9 mouse cellular contexts compared by ENCODE assay signal in genomic region chr4:123529230-123529629, GRCm38 (mm10).
DNase-seq lines count a peak whose midpoint lies in the region; ATAC-seq lines count a peak whose summit lies in the region.
"Had no signal": no experiment of that assay in that cellular context is flagged by ENCODE, and none has a peak within 500 bp of the region (broad histone marks: within the 10 kb centered on the region; RNA-seq: fewer than 3 reads in every experiment).

No protein-coding gene starts in this region.

- H3K4me2 ChIP-seq in neural tube, embryonic 14.5 days (ENCODE audit: low read depth, low read length), result no peak overlapping the region

- H3K27ac ChIP-seq in limb, embryonic 10.5 days, result no peak overlapping the region
- peak overlapping the region; percentile 25; the same call in 1 of the 2 replicates for H3K27ac ChIP-seq in neural tube, embryonic 14.5 days (ENCODE audit: low read depth, low read length)

- peak; percentile 47 for DNase-seq in right cerebral cortex, adult 18-20 months
- DNase-seq in right cerebral cortex, postnatal 36 days (ENCODE audit: low spot score in 2 of 2), result no peak
- DNase-seq in R1 (ENCODE audit: low read depth, low spot score), result peak; percentile 69
- DNase-seq in embryo, embryonic 10 days (ENCODE audit: low spot score), result peak; percentile 72
- DNase-seq in heart, postnatal 14 days, result peak; percentile 25 to 47
- peak; percentile 37 for DNase-seq in limb, embryonic 10.5 days (ENCODE audit: low spot score)
- DNase-seq in yolk sac, embryonic 10.5 days (ENCODE audit: low spot score), result no peak

- WGBS in limb, embryonic 10.5 days, result 50% methylated on average over 6 of the region's 6 CpGs
- WGBS in neural tube, embryonic 14.5 days, result 47% methylated on average over 6 of the region's 6 CpGs

- no peak overlapping the region; the same call in 1 of the 2 replicates for H3K9ac ChIP-seq in neural tube, embryonic 14.5 days (replicated peaks; ENCODE audit: low read depth, low read length)

- peaks cover 4% of the 10 kb centered on the region; the same call in 1 of the 2 replicates for H3K36me3 ChIP-seq in limb, embryonic 10.5 days
- no peaks in the 10 kb centered on the region for H3K36me3 ChIP-seq in neural tube, embryonic 14.5 days (ENCODE audit: control insufficient read depth, insufficient read depth, low read length)

- no peak for ATAC-seq in neural tube, embryonic 14.5 days (ENCODE audit: low read depth)

- H3K27me3 ChIP-seq in limb, embryonic 10.5 days (ENCODE audit: low read depth, poor library complexity, severe bottlenecking), result no peaks in the 10 kb centered on the region
- no peaks in the 10 kb centered on the region for H3K27me3 ChIP-seq in neural tube, embryonic 14.5 days (ENCODE audit: control insufficient read depth, insufficient read depth, low read length)
- H3K27me3 ChIP-seq: megakaryocyte, embryonic 14.5 days had no signal

- intact Hi-C loops in heart, postnatal 14 days (cut with DNase I), result no loop called here

- no peaks in the 10 kb centered on the region for H3K9me3 ChIP-seq in limb, embryonic 10.5 days (replicated peaks)
- H3K9me3 ChIP-seq in neural tube, embryonic 14.5 days (ENCODE audit: control insufficient read depth, low read length), result no peaks in the 10 kb centered on the region
- H3K9me3 ChIP-seq: megakaryocyte, embryonic 14.5 days had no signal

- H3K4me3 ChIP-seq in limb, embryonic 10.5 days, result no peak overlapping the region
- H3K4me3 ChIP-seq in neural tube, embryonic 14.5 days (ENCODE audit: low read depth, low read length), result no peak overlapping the region
- H3K4me3 ChIP-seq: megakaryocyte, embryonic 14.5 days had no signal

- peaks cover 23% of the 10 kb centered on the region for H3K4me1 ChIP-seq in limb, embryonic 10.5 days
- peaks cover 35% of the 10 kb centered on the region for H3K4me1 ChIP-seq in neural tube, embryonic 14.5 days (ENCODE audit: control insufficient read depth, insufficient read depth, low read length)

Comparison
In these comparisons a context has a peak if more than half of its experiments do, and no peak if none do; other contexts are left out.
1. DNase-seq: peak in right cerebral cortex, adult 18-20 months (single experiment), R1 (single experiment), embryo, embryonic 10 days (single experiment), heart, postnatal 14 days (2 of 2) and limb, embryonic 10.5 days (single experiment); none in right cerebral cortex, postnatal 36 days (0 of 2) and yolk sac, embryonic 10.5 days (single experiment).